In the genomic region with DNA sequence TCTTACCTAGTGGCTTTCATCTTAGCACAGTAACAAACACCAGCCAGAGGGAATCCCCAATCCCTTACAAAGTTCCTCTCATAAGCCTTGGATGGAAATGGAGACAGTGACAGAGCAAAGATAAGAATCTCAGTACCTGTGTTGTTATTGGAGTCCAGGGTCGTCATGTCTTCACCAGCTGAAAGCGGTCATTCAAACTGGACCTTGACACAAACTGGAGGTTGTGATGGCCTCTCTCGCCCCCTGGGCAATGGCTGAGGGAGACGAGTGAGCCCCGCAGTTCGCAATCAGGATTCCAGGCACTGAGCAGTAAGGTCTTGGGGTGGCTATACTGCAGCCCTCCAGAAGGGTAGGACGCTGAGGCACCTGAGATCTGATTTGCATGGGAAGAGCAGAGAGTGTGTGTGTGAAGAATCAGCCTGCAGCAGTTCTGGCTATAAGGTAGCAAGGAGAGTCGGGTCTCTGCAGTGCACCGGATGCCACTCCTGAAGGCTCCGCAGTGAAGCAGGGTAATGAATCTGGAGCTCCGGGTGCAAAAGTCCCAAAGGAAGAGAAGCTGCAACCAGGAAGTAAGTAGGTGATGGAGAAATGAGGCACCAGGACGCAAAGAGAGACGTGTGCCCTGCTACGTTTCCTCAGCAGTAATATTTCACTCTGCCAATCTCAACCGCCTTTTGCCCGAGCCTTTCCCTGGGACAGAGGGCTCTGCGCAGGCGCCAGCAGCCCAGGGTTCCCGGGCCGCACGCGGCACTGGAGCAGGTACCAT, we compare ENCODE assay signal across 8 mouse cellular contexts. TPM values are rescaled to one million over a fixed set of nuclear protein-coding genes. Genes with fewer than 3 reads are reported as not detected.
DNase-seq lines count a peak whose midpoint lies in the region; ATAC-seq lines count a peak whose summit lies in the region.

A gene (minus strand): TSS at position 752 of the 766 bp plus-strand sequence.

- 0 out of 2 replicates have a peak within 1 kb of the TSS, but pooled peaks have one; percentile 9 for H3K27ac ChIP-seq in neural tube, embryonic 11.5 days (ENCODE audit: low read depth, low read length)
- H3K27ac ChIP-seq in embryonic facial prominence, embryonic 10.5 days (replicated peaks): peak within 1 kb of the TSS; percentile 85
- peak within 1 kb of the TSS; percentile 99 for H3K27ac ChIP-seq in heart, embryonic 13.5 days (replicated peaks)
- H3K27ac ChIP-seq in neural tube, embryonic 14.5 days (ENCODE audit: low read depth, low read length): peak within 1 kb of the TSS; percentile 64

- WGBS in neural tube, embryonic 11.5 days: under 1% methylated on average over 22 of the region's 22 CpGs
- WGBS in embryonic facial prominence, embryonic 10.5 days: 1% methylated on average over 22 of the region's 22 CpGs
- under 1% methylated on average over 22 of the region's 22 CpGs for WGBS in heart, embryonic 13.5 days
- under 1% methylated on average over 22 of the region's 22 CpGs for WGBS in neural tube, embryonic 14.5 days

- H3K4me1 ChIP-seq in neural tube, embryonic 11.5 days (ENCODE audit: control insufficient read depth, insufficient read depth, low read length): peaks cover 28% of the 10 kb centered on the region
- peaks cover 54% of the 10 kb centered on the region for H3K4me1 ChIP-seq in embryonic facial prominence, embryonic 10.5 days
- H3K4me1 ChIP-seq in heart, embryonic 13.5 days: peaks cover 81% of the 10 kb centered on the region
- H3K4me1 ChIP-seq in neural tube, embryonic 14.5 days (ENCODE audit: control insufficient read depth, insufficient read depth, low read length): peaks cover 34% of the 10 kb centered on the region

- H3K36me3 ChIP-seq in neural tube, embryonic 11.5 days (ENCODE audit: control insufficient read depth, insufficient read depth, low read length): no peaks in the 10 kb centered on the region
- peaks cover 16% of the 10 kb centered on the region for H3K36me3 ChIP-seq in embryonic facial prominence, embryonic 10.5 days (replicated peaks)
- peaks cover 19% of the 10 kb centered on the region for H3K36me3 ChIP-seq in heart, embryonic 13.5 days
- H3K36me3 ChIP-seq in neural tube, embryonic 14.5 days (ENCODE audit: control insufficient read depth, insufficient read depth, low read length): peaks cover 10% of the 10 kb centered on the region; the same call in 1 of the 2 replicates

- H3K27me3 ChIP-seq in neural tube, embryonic 11.5 days (ENCODE audit: control insufficient read depth, insufficient read depth, low read length): no peaks in the 10 kb centered on the region
- no peaks in the 10 kb centered on the region for H3K27me3 ChIP-seq in embryonic facial prominence, embryonic 10.5 days (replicated peaks; ENCODE audit: low read depth, poor library complexity, severe bottlenecking)
- no peaks in the 10 kb centered on the region for H3K27me3 ChIP-seq in heart, embryonic 13.5 days (replicated peaks)
- H3K27me3 ChIP-seq in neural tube, embryonic 14.5 days (ENCODE audit: control insufficient read depth, insufficient read depth, low read length): no peaks in the 10 kb centered on the region

- DNase-seq in neural tube, embryonic 11.5 days (ENCODE audit: low spot score): no peak
- no peak for DNase-seq in neural tube, embryonic 10.5 days (ENCODE audit: extremely low spot score, low spot score)
- DNase-seq in embryonic facial prominence, embryonic 10.5 days (ENCODE audit: low spot score): no peak
- no peak for DNase-seq in left cerebral cortex, postnatal 14 days (ENCODE audit: low spot score in 2 of 2)
- DNase-seq in right cerebral cortex, adult 2 months (ENCODE audit: low spot score in 2 of 2): no peak
- no peak for DNase-seq in kidney, adult 8-10 months

- H3K9me3 ChIP-seq in neural tube, embryonic 11.5 days (ENCODE audit: control insufficient read depth, low read length): no peaks in the 10 kb centered on the region
- H3K9me3 ChIP-seq in embryonic facial prominence, embryonic 10.5 days: no peaks in the 10 kb centered on the region
- H3K9me3 ChIP-seq in heart, embryonic 13.5 days: no peaks in the 10 kb centered on the region
- no peaks in the 10 kb centered on the region for H3K9me3 ChIP-seq in neural tube, embryonic 14.5 days (ENCODE audit: control insufficient read depth, low read length)

- no peak for ATAC-seq in neural tube, embryonic 11.5 days (ENCODE audit: insufficient read depth, low FRiP score, low TSS enrichment)
- no peak for ATAC-seq in heart, embryonic 13.5 days (ENCODE audit: extremely low read depth, insufficient number of reproducible peaks, low FRiP score, low TSS enrichment)
- peak; percentile 32 for ATAC-seq in neural tube, embryonic 14.5 days (ENCODE audit: low read depth)

- 0 out of 2 replicates have a peak within 1 kb of the TSS, but pooled peaks have one; percentile 40 for H3K9ac ChIP-seq in neural tube, embryonic 11.5 days (ENCODE audit: low read length)
- H3K9ac ChIP-seq in heart, embryonic 13.5 days: peak within 1 kb of the TSS; percentile 83
- H3K9ac ChIP-seq in neural tube, embryonic 14.5 days (replicated peaks; ENCODE audit: low read depth, low read length): peak within 1 kb of the TSS; percentile 51

- H3K4me2 ChIP-seq in neural tube, embryonic 11.5 days (ENCODE audit: low read depth): peak within 1 kb of the TSS; percentile 69
- peak within 1 kb of the TSS; percentile 85 for H3K4me2 ChIP-seq in heart, embryonic 13.5 days
- H3K4me2 ChIP-seq in neural tube, embryonic 14.5 days (ENCODE audit: low read depth, low read length): peak within 1 kb of the TSS; percentile 84

- H3K4me3 ChIP-seq in neural tube, embryonic 11.5 days (ENCODE audit: low read depth, low read length): peak within 1 kb of the TSS; percentile 30
- peak within 1 kb of the TSS; percentile 60 for H3K4me3 ChIP-seq in embryonic facial prominence, embryonic 10.5 days
- peak within 1 kb of the TSS; percentile 58 for H3K4me3 ChIP-seq in heart, embryonic 13.5 days
- peak within 1 kb of the TSS; percentile 39 for H3K4me3 ChIP-seq in neural tube, embryonic 14.5 days (ENCODE audit: low read depth, low read length)

- intact Hi-C loops in left cerebral cortex, postnatal 14 days (cut with DNase I): no loop called here

RNA-seq across cellular contexts. Expression of the gene that starts here (rescaled TPM):
- polyA plus RNA-seq in neural tube, embryonic 11.5 days (2014; fragmentation: Nextera tagmentation; extraction: Ambion mirVana): 1.5 and 1.9 TPM in 2 replicates
- 1.1 and 1.8 TPM in 2 replicates for polyA plus RNA-seq in embryonic facial prominence, embryonic 10.5 days (2016; fragmentation: Nextera tagmentation; extraction: Ambion mirVana)
- polyA plus RNA-seq in heart, embryonic 13.5 days (2015; fragmentation: Nextera tagmentation; extraction: Ambion mirVana): 5.9 and 6.4 TPM in 2 replicates
- total RNA-seq in left cerebral cortex, postnatal 14 days (2021): 10 to 100 TPM; 82.0 to 85.4 TPM
- polyA plus RNA-seq in neural tube, embryonic 14.5 days (2014; fragmentation: Nextera tagmentation; extraction: Ambion mirVana): 3.8 and 3.9 TPM in 2 replicates

Comparison
In these comparisons a context has a peak if more than half of its experiments do, and no peak if none do; other contexts are left out.
1. H3K27ac ChIP-seq: peak in every context shown above with its lines; median percentile 99 in heart, embryonic 13.5 days; 85 in embryonic facial prominence, embryonic 10.5 days; 64 in neural tube, embryonic 14.5 days; 9 in neural tube, embryonic 11.5 days.